Mouse (Mus musculus) MEL (cell line): ENCODE measurements around the gene Btbd8. TPM values are rescaled to one million over a fixed set of nuclear protein-coding genes. Genes with fewer than 3 reads are reported as not detected.

Experiments
- DNase-seq: peaks from one replicate; pipeline ENCODE4 v3.0.0; 2011; ENCODE audit warnings: low read depth, low spot score
- H3K27ac ChIP-seq: 2 replicates; pipeline ENCODE4 v1.5.1; 2012; ENCODE audit warnings: low read depth, mild to moderate bottlenecking, control low read depth, low read length, moderate library complexity; ENCODE audit not compliant: control insufficient read depth
- H3K27me3 ChIP-seq, 2 experiments: fragments of 150-350 bp in 1 of 2; sonication (generic) in 1 of 2; 2 replicates each; pipeline ENCODE4 v1.6.1; 2012; ENCODE audit warnings: low read length in 2 of 2, mild to moderate bottlenecking in 2 of 2, improper control_type of control experiment in 1 of 2, moderate library complexity in 1 of 2; ENCODE audit not compliant: insufficient read depth in 2 of 2, control insufficient read depth in 1 of 2
- H3K36me3 ChIP-seq, 2 experiments: 2 replicates each; pipeline ENCODE4 v1.6.1; 2012 to 2014; ENCODE audit warnings: low read length in 2 of 2, improper control_type of control experiment in 1 of 2, inconsistent platforms in 1 of 2, mild to moderate bottlenecking in 1 of 2; ENCODE audit not compliant: insufficient read depth in 2 of 2, control insufficient read depth in 1 of 2
- H3K4me1 ChIP-seq, 2 experiments: fragments of 150-350 bp in 1 of 2; sonication (generic) in 1 of 2; 2 replicates each; pipeline ENCODE4 v1.6.1; 2012; ENCODE audit warnings: low read length in 2 of 2, improper control_type of control experiment in 1 of 2, mild to moderate bottlenecking in 1 of 2; ENCODE audit not compliant: insufficient read depth in 2 of 2, control insufficient read depth in 1 of 2
- H3K4me3 ChIP-seq, 2 experiments: fragments of 150-350 bp in 1 of 2; sonication (generic) in 1 of 2; 2 replicates each; pipeline ENCODE4 v1.5.1; 2012; ENCODE audit warnings: low read depth in 2 of 2, low read length in 2 of 2, mild to moderate bottlenecking in 2 of 2, moderate library complexity in 2 of 2, control low read depth in 1 of 2, improper control_type of control experiment in 1 of 2; ENCODE audit not compliant: control insufficient read depth in 1 of 2, insufficient read depth in 1 of 2
- H3K79me2 ChIP-seq: 2 replicates; pipeline ENCODE4 v1.6.1; 2012; ENCODE audit warnings: mild to moderate bottlenecking, low read length, moderate library complexity; ENCODE audit not compliant: control insufficient read depth, poor library complexity, insufficient read depth
- H3K9ac ChIP-seq: 2 replicates; pipeline ENCODE4 v1.6.1; 2012; ENCODE audit warnings: low read depth, mild to moderate bottlenecking, control low read depth, low read length, moderate library complexity; ENCODE audit not compliant: control insufficient read depth, poor library complexity, severe bottlenecking
- H3K9me3 ChIP-seq: fragments of 150-350 bp; sonication (generic); replicated peaks from 2 replicates; pipeline ENCODE4 v1.6.1; 2012; ENCODE audit warnings: mild to moderate bottlenecking, low read length, improper control_type of control experiment, moderate library complexity; ENCODE audit not compliant: insufficient read depth
- BHLHE40 ChIP-seq: IDR thresholded peaks from 2 replicates; pipeline ENCODE4 v1.6.1; 2012; ENCODE audit warnings: low read depth, mild to moderate bottlenecking, inconsistent platforms, low read length, improper control_type of control experiment, borderline replicate concordance
- CHD1 ChIP-seq: IDR thresholded peaks from 2 replicates; pipeline ENCODE4 v1.6.1; 2012; ENCODE audit warnings: low read depth, mild to moderate bottlenecking, inconsistent platforms, low read length, improper control_type of control experiment
- CHD2 ChIP-seq: IDR thresholded peaks from 2 replicates; pipeline ENCODE4 v1.6.1; 2011; ENCODE audit warnings: low read length, improper control_type of control experiment
- CTCF ChIP-seq, 3 experiments: IDR thresholded peaks in 2 of 3; conservative IDR thresholded peaks in 1 of 3; 2 replicates each; pipeline ENCODE4 v1.5.1; 2011 to 2012; ENCODE audit warnings: low read length in 3 of 3, low read depth in 2 of 3, mild to moderate bottlenecking in 2 of 3, improper control_type of control experiment in 1 of 3, inconsistent platforms in 1 of 3, mixed read lengths in 1 of 3, moderate library complexity in 1 of 3; ENCODE audit not compliant: control insufficient read depth in 1 of 3, insufficient read depth in 1 of 3, poor library complexity in 1 of 3, severe bottlenecking in 1 of 3
- ELF1 ChIP-seq: IDR thresholded peaks from 2 replicates; pipeline ENCODE4 v1.6.1; 2014; ENCODE audit warnings: low read depth, mild to moderate bottlenecking, inconsistent platforms, low read length, improper control_type of control experiment, moderate library complexity
- EP300 ChIP-seq, 2 experiments: IDR thresholded peaks; 2 replicates each; pipeline ENCODE4 v1.6.1; 2011; ENCODE audit warnings: improper control_type of control experiment in 2 of 2, low read length in 2 of 2, low read depth in 1 of 2, mild to moderate bottlenecking in 1 of 2
- GATA1 ChIP-seq: IDR thresholded peaks from 2 replicates; pipeline ENCODE4 v1.6.1; 2011; ENCODE audit warnings: low read depth, low read length, improper control_type of control experiment
- HCFC1 ChIP-seq: IDR thresholded peaks from 2 replicates; pipeline ENCODE4 v1.6.1; 2012; ENCODE audit warnings: low read depth, mild to moderate bottlenecking, inconsistent platforms, low read length, improper control_type of control experiment, moderate library complexity
- JUND ChIP-seq: IDR thresholded peaks from 2 replicates; pipeline ENCODE4 v1.6.1; 2011; ENCODE audit warnings: low read depth, mild to moderate bottlenecking, improper control_type of control experiment, low read length
- MAFK ChIP-seq: IDR thresholded peaks from 2 replicates; pipeline ENCODE4 v1.6.1; 2011; ENCODE audit warnings: low read depth, mild to moderate bottlenecking, low read length, improper control_type of control experiment, borderline replicate concordance
- MAZ ChIP-seq: IDR thresholded peaks from 2 replicates; pipeline ENCODE4 v1.6.1; 2012; ENCODE audit warnings: low read depth, mild to moderate bottlenecking, inconsistent platforms, low read length, improper control_type of control experiment
- MEF2A ChIP-seq: IDR thresholded peaks from 2 replicates; pipeline ENCODE4 v1.6.1; 2014; ENCODE audit warnings: low read depth, mild to moderate bottlenecking, inconsistent platforms, low read length, improper control_type of control experiment; ENCODE audit not compliant: poor library complexity, insufficient replicate concordance, severe bottlenecking; ENCODE audit errors: extremely low read depth
- MYC ChIP-seq: IDR thresholded peaks from 2 replicates; pipeline ENCODE4 v1.6.1; 2011; ENCODE audit warnings: low read depth, mild to moderate bottlenecking, low read length, improper control_type of control experiment, moderate library complexity
- NELFE ChIP-seq: IDR thresholded peaks from 2 replicates; pipeline ENCODE4 v1.6.1; 2011; ENCODE audit warnings: low read depth, low read length, improper control_type of control experiment
- NRF1 ChIP-seq: IDR thresholded peaks from 2 replicates; pipeline ENCODE4 v1.6.1; 2014; ENCODE audit warnings: low read depth, mild to moderate bottlenecking, inconsistent platforms, low read length, improper control_type of control experiment, moderate library complexity; ENCODE audit not compliant: poor library complexity, insufficient read depth, severe bottlenecking
- POLR2A ChIP-seq, 2 experiments: IDR thresholded peaks; 2 replicates each; pipeline ENCODE4 v1.6.1; 2011 to 2012; ENCODE audit warnings: low read length in 2 of 2, mild to moderate bottlenecking in 2 of 2, control low read depth in 1 of 2, improper control_type of control experiment in 1 of 2, low read depth in 1 of 2, moderate library complexity in 1 of 2; ENCODE audit not compliant: control insufficient read depth in 1 of 2, insufficient read depth in 1 of 2, poor library complexity in 1 of 2
- POLR2AphosphoS2 ChIP-seq: IDR thresholded peaks from 2 replicates; pipeline ENCODE4 v1.6.1; 2011; ENCODE audit warnings: low read length, improper control_type of control experiment
- POLR2AphosphoS5 ChIP-seq: IDR thresholded peaks from 2 replicates; pipeline ENCODE4 v1.6.1; 2012; ENCODE audit warnings: low read depth, borderline replicate concordance, mild to moderate bottlenecking, inconsistent platforms, low read length, moderate library complexity, mixed read lengths
- RAD21 ChIP-seq: IDR thresholded peaks from 2 replicates; pipeline ENCODE4 v1.6.1; 2011; ENCODE audit warnings: mild to moderate bottlenecking, low read depth, low read length, improper control_type of control experiment
- RCOR1 ChIP-seq: IDR thresholded peaks from 2 replicates; pipeline ENCODE4 v1.6.1; 2012; ENCODE audit warnings: low read depth, mild to moderate bottlenecking, inconsistent platforms, low read length, improper control_type of control experiment
- UBTF ChIP-seq: IDR thresholded peaks from 2 replicates; pipeline ENCODE4 v1.6.1; 2012; ENCODE audit warnings: low read depth, mild to moderate bottlenecking, inconsistent platforms, low read length, improper control_type of control experiment, moderate library complexity, borderline replicate concordance; ENCODE audit not compliant: insufficient read depth
- polyA plus RNA-seq, 2 experiments: library from polyadenylated mRNA; stranded (reverse) in 1 of 2; unstranded in 1 of 2; fragments of >175 nt in 1 of 2; fragments of >200 nt in 1 of 2; gene quantifications; 2 replicates each; pipeline versions ENCODE4 v1.2.1 to v1.2.4; 2012; ENCODE audit warnings: low replicate concordance in 2 of 2, low read depth in 1 of 2; ENCODE audit not compliant: insufficient read length in 2 of 2, insufficient read depth in 1 of 2, missing spikeins in 1 of 2
- total RNA-seq: library from RNA; depleted of rRNA; stranded (reverse); fragments of 300-350 nt; gene quantifications from 2 replicates; pipeline ENCODE4 v1.2.3, GENCODE M21; 2012

The Btbd8 gene
- total and polyA plus RNA-seq, 3 experiments, result 1.6 to 2.4 TPM; not detected in 1

DNA sequence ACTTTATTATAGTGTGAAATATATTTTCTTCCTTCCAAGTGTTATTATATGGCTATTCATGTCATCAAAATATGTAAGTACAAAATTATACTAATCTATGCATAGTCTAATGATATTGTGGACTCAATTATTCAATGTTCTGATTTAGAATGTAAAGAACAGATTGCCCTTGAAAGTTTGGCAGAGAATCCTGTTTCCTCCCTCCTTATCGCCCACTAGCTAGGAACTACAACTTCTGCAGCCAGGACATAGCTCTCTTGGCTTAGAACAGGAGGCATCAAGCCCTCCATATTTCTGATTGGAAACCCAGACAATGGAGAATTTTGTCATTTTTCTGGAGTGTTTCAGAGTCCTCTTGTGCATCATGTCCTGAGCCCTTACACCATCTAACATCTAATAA, 62.9 kb downstream of the Btbd8 start:
- Histone ChIP-seq H3K27me3 (no peaks in the 10 kb centered on the region), H3K36me3 (no peaks in the 10 kb centered on the region), H3K4me1 (no peaks in the 10 kb centered on the region), H3K9me3 (no peaks in the 10 kb centered on the region), H3K9ac (no peak overlapping the region), H3K4me3 (no peak overlapping the region), H3K27ac (no peak overlapping the region), H3K79me2 (no peaks in the 10 kb centered on the region)
- no peak for DNase-seq
- no peak for TF ChIP-seq RCOR1
- no peak for TF ChIP-seq MAFK
- TF ChIP-seq MYC, result no peak
- no peak for TF ChIP-seq NELFE
- no peak for TF ChIP-seq CHD1
- TF ChIP-seq BHLHE40, result no peak
- no peak for TF ChIP-seq HCFC1

DNA sequence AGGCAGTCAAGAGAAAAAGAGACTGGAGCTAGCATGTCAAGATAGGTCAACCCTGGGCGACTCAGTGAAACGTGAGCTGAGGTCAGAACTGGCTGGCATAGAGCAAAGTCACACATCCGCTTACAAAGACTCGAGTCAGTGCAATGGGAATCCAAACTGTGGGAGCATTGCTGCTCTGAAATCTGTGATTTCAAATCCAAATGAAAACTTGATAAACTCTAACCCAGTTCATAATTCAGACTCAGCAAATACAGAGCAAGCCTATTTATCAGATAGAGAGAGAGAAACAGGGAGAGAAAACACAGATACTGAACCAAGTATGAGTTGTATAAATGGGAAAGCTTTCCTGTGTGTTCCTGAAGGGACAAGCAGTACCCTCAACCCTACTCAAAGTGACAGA, 69.5 kb downstream of the Btbd8 start, which contains the start of gene Gm42669:
Gene Gm42669 (plus strand): TSS at position 301 of the 400 bp plus-strand sequence.
- Histone ChIP-seq H3K27me3 (no peaks in the 10 kb centered on the region), H3K79me2 (no peaks in the 10 kb centered on the region), H3K4me1 (no peaks in the 10 kb centered on the region), H3K9me3 (no peaks in the 10 kb centered on the region), H3K9ac (no peak within 1 kb of the TSS), H3K27ac (no peak within 1 kb of the TSS), H3K36me3 (no peaks in the 10 kb centered on the region), H3K4me3 (no peak within 1 kb of the TSS)
- no peak for DNase-seq
- TF ChIP-seq MAZ, result no peak
- no peak for TF ChIP-seq NELFE
- TF ChIP-seq UBTF, result no peak
- no peak for TF ChIP-seq BHLHE40
- no peak for TF ChIP-seq RAD21
- TF ChIP-seq ELF1, result no peak
- TF ChIP-seq RCOR1, result no peak
- TF ChIP-seq NRF1, result no peak
- TF ChIP-seq POLR2AphosphoS5, result no peak
- no peak for TF ChIP-seq GATA1
- no peak for TF ChIP-seq JUND
- TF ChIP-seq CHD2, result no peak
- no peak for TF ChIP-seq CTCF (IDR thresholded peaks at IDR 0.05 in 2 of 3, conservative IDR thresholded peaks at IDR 0.05 in 1 of 3; ENCODE audit: control insufficient read depth in 1 of 3, insufficient read depth in 1 of 3, low read depth in 2 of 3, low read length in 3 of 3, poor library complexity in 1 of 3, severe bottlenecking in 1 of 3)
- no peak for TF ChIP-seq MEF2A
- no peak for TF ChIP-seq POLR2A (IDR thresholded peaks at IDR 0.05; ENCODE audit: control insufficient read depth in 1 of 2, insufficient read depth in 1 of 2, low read depth in 1 of 2, low read length in 2 of 2, poor library complexity in 1 of 2)
- TF ChIP-seq EP300 (IDR thresholded peaks at IDR 0.05; ENCODE audit: low read depth in 1 of 2, low read length in 2 of 2), result no peak
- TF ChIP-seq POLR2AphosphoS2, result no peak
